Mouse (Mus musculus) left cerebral cortex, adult 18-20 months (tissue): Measurements from ENCODE around the gene Pcgf5. TPM values are rescaled to one million over a fixed set of nuclear protein-coding genes. Genes with fewer than 3 reads are reported as not detected.

Experiments
- DNase-seq, 2 experiments: peaks; one replicate each; pipeline ENCODE4 v3.0.0; 2021 to 2022; ENCODE audit warnings: low spot score in 2 of 2, mixed read lengths in 1 of 2
- total RNA-seq, 2 experiments: library from RNA; stranded (reverse); gene quantifications; 2 replicates each; pipeline ENCODE4 v1.2.3; 2021

Pcgf5 gene
- total RNA-seq, 2 experiments from 2014 or later = 30.8 to 31.9 TPM

DNA sequence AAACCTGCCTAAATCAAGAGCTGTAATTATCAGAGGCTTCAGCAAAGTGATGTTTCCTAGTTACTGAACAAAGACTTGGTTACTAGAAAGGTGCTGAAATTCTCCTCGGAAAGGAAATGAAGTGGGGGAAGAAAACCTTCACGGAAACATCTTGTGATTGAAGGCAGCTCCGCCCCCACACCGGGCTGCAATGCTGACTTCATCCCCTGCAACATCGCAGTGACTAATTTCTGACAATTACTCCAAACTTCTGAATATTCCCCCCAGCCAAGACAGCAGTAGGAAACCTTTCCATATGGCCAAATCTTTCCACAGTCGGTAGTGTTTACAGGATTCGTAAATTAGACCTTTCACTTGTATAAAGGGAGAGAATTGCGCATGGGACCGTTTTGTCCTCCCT, 129.0 kb downstream of the Pcgf5 start:
- DNase-seq = peak; percentile 46 to 60

DNA sequence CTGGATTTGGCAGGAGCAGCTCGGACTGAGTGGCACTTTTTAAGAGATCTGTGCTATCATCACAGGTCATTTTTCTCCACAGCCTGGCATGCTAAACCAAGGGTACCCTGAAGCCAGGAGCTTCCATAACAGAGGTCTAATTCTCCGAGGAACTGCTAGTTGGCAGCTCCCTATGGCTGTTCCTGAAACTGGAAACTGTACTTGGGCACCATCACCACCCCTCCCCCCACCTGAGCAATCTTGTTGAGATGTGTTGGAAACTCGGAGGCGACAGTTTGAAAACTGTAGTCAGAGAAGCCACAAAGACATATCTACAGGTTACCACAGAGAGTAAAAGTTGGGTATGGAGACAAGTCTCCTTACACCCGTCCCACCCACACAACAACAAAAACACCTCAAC, 129.6 kb downstream of the Pcgf5 start:
- DNase-seq = no peak

DNA sequence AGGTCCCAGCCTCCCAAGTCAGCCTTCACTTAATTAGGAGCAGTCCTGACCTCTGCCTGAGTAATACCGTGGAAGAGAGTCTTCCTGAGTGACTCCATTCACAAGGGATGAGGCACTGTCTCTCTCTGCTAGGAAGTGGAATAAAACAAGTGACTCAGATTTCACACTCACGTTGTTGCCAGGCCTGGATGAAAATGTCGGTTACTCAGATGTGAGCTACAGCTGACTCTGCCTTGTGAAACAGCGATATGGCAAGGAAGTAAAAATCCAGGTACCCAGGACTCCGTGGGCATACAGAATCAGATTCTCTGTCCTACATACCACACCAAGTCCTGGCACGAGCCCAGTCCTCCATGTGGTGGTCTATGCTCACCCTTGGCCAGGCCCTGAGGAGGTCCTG, 142.8 kb downstream of the Pcgf5 start:
- DNase-seq = peak; percentile 62 to 63

DNA sequence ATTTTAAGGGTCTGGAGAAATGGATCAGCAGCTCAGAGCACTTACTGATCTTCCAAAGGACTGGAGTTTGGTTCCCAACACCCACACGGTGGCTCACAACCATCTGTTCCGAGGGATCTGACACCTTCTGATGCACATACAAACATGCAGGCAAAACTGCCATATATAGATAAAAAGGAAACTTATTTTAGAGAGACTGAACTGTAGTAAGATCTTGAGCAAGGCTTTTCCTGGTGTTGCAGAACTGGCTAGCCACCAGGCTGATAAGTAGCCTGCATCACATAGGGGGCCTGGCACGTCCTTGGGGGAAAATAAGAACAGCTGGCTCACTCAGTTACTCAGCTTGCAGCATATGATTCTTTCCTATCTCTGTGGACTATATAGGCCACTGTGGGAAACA, 147.4 kb downstream of the Pcgf5 start:
- peak; percentile 48 to 67 for DNase-seq

DNA sequence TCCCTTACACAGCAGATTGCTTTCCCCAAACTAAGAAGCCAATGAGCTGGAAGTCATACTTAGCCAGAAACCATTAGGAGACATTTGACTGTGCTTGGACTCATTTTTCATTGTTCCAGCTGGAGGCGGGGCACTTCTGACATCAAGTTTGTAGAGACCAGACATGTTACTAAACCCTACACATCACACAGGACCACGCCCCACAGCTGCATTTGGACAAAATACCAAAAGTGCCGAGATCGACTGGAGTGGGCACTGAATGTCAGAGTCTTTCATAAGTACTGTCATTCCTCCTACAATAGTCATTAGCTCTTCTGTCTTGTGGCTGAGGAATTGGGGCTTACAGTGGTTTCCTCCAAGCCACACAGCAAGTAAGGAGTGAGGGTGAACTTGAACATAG, 148.4 kb downstream of the Pcgf5 start:
- no peak for DNase-seq

DNA sequence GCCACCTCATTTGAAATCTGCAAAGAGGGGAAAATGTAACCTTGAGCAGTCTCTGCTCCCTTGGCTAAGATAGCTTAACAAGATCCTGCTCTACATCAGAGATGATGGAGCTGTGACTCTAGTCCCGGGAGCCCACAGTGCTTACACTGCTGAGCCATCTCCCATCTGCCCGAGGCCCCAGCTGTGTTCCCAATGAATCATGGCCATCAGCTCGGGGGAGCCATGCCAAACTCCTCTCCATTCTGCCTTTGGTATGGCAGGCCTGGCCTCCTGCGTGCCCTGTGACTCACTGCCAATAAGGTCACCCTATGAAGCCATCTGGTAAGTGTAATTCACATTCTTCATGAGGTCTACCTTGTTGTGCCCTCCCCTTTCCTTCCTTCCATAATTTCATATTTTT, 149.0 kb downstream of the Pcgf5 start:
- DNase-seq = peak in 1 of 2 experiments; percentile 27

DNA sequence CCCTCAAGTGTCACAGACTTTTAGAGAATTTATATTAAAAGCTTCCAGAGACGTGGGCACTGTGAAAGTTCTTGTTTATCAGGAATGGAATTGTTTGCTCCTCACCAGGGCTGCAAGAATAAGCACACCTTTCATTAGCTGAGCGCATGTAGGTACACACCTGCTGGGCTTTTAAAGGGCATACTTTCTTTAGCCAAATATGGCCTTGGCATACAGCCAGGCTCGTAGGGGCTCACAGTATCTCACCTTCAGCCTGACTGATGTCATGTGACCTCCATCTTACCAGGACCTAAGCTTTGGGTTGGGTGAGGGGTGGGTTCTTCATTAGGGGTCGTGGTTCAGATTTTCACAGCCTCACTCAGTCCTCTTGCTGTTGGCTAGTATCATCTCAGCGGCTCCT, 149.6 kb downstream of the Pcgf5 start:
- DNase-seq = no peak

DNA sequence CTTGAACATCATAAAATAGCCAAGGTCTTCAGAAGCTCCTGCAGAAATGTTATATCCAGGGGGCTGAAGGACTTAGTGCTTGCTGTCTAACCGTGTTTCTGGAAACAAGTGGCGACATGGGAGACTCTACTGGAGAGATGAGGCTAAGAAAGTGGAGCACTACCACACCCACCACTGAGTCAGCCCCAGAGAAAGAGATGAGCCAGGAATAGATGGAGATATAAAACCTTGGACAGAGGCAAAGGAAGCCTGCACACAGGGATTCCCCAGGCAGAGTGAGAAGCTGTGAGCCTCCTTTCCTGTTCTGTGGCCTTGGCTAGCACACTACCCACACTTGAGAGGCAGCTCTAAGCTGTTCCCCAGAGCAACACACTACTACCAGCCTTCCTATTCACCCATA, 156.6 kb downstream of the Pcgf5 start:
- peak in 1 of 2 experiments; percentile 24 for DNase-seq

Other genes with a start within 250 kb of the Pcgf5 start
- not detected for gene Ankrd1, start 228.2 kb upstream of the Pcgf5 start, total RNA-seq
- 10 to 100 TPM; 19.4 to 21.2 TPM for gene Hectd2, start 206.3 kb downstream of the Pcgf5 start, total RNA-seq